Mouse (Mus musculus): Measurements from ENCODE around the gene Cd44.
A peak's percentile ranks its signal among the peaks of the same experiment; 100 is the strongest.

Gene Cd44

DNA sequence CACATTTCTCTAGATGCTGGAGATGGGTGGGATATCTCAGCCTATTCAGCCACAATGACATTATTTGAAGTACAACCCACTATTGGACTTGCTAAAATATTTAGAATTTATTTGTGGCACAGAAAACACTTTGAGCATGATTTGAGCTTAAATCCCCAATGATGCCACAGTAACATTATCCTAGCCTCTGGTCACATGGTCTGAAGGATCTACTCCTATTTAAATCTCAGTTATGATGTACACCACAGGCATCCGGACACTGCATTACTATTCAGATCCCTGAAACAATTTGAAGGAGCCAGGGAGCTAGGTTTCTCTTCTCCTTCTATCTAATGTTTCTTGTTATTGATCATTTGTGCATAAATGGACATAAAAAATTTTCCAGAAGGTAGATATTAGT lies 99.6 kb downstream of the Cd44 start:
- no peak for DNase-seq (ENCODE audit: low read depth, low spot score)
- Histone ChIP-seq H3K36me3 (ENCODE audit: control insufficient read depth, insufficient read depth, low read length, poor library complexity, severe bottlenecking) (no peaks in the 10 kb centered on the region), H3K27me3 (ENCODE audit: control insufficient read depth, insufficient read depth, low read length, poor library complexity, severe bottlenecking) (no peaks in the 10 kb centered on the region)

DNA sequence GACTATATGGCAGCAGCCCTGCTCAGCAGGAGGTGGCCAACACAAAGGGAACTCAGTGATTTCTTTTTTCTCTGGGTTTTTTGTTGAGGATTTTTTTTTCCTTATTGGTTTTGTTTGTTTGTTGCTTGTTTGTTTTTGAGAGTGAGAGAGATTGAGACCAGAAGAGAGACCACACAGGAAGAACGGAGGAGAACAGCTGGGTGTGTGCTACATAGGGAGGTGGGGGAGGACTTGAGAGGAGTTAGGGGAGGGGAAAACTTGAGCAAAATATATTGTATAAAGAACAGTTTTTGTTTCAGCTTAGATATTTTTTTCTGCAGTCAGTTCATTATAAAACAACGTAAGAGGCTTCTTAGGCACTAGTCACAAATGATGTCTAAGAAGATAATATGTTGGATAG lies 103.3 kb downstream of the Cd44 start:
- Histone ChIP-seq H3K27me3 (ENCODE audit: control insufficient read depth, insufficient read depth, low read length, poor library complexity, severe bottlenecking) (no peaks in the 10 kb centered on the region), H3K36me3 (ENCODE audit: control insufficient read depth, insufficient read depth, low read length, poor library complexity, severe bottlenecking) (no peaks in the 10 kb centered on the region)
- no peak for DNase-seq (ENCODE audit: low read depth, low spot score)

DNA sequence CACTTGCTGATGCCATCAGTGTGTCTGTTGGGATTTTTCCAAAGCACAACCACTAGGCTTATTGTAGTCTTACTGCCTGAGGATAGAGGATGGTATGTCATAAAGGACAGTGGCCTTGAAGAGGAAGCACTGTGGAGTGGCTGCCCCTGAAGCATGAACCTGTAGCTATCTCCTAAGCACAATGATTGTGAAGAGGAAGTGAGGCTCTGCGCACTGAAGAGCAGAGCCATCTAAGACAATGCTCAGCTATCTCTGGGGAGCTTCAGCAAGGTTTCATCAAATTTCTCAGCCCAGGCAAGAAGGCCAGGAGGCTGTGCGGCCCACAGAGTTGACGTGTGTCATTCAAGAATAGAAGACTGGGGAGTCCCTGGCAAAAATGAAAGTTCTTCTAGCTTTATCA lies 106.4 kb downstream of the Cd44 start:
- peak; percentile 89 for DNase-seq (ENCODE audit: low read depth, low spot score)
- no peaks in the 10 kb centered on the region for H3K36me3 ChIP-seq (ENCODE audit: control insufficient read depth, insufficient read depth, low read length, poor library complexity, severe bottlenecking)
- H3K27me3 ChIP-seq (ENCODE audit: control insufficient read depth, insufficient read depth, low read length, poor library complexity, severe bottlenecking), result no peaks in the 10 kb centered on the region

DNA sequence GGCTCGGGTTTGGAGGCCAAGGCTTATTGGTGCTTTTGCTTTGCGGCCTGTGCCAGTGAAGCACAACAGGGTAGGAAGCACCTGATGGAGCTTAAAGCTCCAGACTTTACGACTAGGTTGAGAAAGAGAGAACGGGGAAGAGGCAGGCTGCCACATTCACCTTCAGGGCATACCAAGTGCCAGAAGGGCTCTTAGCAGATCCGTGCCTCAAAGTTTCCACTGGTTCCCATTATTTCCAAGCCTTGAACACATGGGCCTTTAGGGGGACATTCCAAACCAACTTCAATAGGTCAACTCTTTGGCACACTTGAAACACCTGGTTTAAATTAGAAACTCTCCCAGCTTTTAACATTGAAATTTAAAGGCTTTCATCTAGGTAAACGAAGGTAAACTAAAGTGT lies 108.7 kb downstream of the Cd44 start:
- Histone ChIP-seq H3K27me3 (ENCODE audit: control insufficient read depth, insufficient read depth, low read length, poor library complexity, severe bottlenecking) (no peaks in the 10 kb centered on the region), H3K36me3 (ENCODE audit: control insufficient read depth, insufficient read depth, low read length, poor library complexity, severe bottlenecking) (no peaks in the 10 kb centered on the region)
- peak; percentile 27 for DNase-seq (ENCODE audit: low read depth, low spot score)

DNA sequence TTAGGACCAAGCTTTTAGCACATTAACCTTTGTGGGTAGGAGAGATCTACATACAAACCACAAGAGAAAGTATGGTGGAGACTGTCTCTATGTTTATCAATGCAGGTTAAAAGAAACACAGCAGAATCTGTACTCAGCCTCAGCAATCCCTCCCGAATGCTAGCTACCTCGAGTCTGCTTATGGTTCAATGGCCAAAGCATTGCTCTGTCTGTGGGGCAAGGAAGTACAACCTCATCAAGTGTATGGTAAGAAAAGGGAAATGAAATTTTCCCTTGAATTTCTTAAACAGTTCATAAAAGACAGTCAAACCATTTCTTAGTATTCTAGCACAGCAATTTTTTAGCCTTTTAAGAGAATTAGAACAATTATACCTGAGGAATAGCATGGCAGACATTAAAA lies 109.8 kb downstream of the Cd44 start:
- no peaks in the 10 kb centered on the region for H3K36me3 ChIP-seq (ENCODE audit: control insufficient read depth, insufficient read depth, low read length, poor library complexity, severe bottlenecking)
- no peaks in the 10 kb centered on the region for H3K27me3 ChIP-seq (ENCODE audit: control insufficient read depth, insufficient read depth, low read length, poor library complexity, severe bottlenecking)
- DNase-seq (ENCODE audit: low read depth, low spot score), result peak; percentile 61

DNA sequence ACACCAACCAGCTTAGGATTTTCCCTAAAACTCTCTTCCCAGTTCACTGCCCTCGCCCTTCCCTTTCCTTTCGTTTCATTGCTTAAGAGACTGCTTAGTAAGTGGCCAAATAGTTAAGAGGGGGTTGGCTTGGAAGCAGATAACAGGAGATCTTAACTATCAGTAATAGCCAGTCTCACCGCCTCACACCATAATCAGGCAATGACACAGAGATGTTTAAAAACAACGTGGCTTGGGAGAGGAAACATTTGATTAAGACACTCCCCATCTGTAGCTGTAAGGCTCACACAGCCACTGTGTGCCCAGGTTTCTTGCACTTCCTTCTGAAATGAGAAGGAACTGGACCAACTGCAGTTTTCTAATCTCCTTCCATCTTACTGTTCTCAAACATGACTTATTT lies 115.8 kb downstream of the Cd44 start:
- Histone ChIP-seq H3K27me3 (ENCODE audit: control insufficient read depth, insufficient read depth, low read length, poor library complexity, severe bottlenecking) (no peaks in the 10 kb centered on the region), H3K36me3 (ENCODE audit: control insufficient read depth, insufficient read depth, low read length, poor library complexity, severe bottlenecking) (no peaks in the 10 kb centered on the region; the same call in 1 of the 2 replicates)
- DNase-seq (ENCODE audit: low read depth, low spot score), result no peak

DNA sequence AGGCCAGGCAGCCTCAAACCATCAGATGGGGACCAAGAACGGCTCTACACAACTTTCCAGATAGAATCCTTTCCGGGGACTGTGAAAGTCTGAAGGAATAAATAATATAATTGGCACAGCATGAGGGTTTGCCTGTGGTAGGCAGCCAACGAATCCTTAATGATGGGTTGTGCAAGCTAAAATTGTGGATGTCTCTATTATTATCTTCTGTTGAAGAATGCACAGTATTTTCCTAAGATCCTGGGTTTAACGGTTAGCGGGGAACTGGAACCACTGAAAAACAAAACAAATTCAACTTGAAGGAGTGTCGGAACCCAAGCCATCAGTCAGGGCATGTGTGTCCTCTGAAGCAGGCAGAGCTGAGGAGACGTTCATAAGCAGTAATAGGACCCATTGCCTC lies 118.7 kb downstream of the Cd44 start:
- Histone ChIP-seq H3K36me3 (ENCODE audit: control insufficient read depth, insufficient read depth, low read length, poor library complexity, severe bottlenecking) (no peaks in the 10 kb centered on the region; the same call in 1 of the 2 replicates), H3K27me3 (ENCODE audit: control insufficient read depth, insufficient read depth, low read length, poor library complexity, severe bottlenecking) (no peaks in the 10 kb centered on the region)
- DNase-seq (ENCODE audit: low read depth, low spot score), result no peak

DNA sequence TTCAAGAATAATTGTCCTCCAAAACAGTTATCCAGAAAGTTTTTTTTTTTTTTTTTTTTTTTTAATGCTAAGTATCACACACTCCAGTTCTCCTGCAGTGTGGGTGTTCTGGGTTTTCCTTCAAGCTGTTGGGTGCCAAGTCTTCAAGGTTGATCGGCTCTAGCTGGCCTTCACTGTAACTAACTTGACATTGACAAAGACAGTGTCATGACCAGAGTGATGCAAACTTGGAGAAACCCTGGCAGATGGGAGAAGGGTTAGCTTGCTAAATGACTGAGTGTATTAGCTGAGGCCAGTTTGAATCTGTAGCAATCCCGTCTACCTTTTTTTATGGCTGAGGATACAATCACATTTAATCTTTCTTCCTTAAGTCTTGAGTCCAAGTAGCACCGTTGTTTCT lies 123.3 kb downstream of the Cd44 start:
- H3K27me3 ChIP-seq (ENCODE audit: control insufficient read depth, insufficient read depth, low read length, poor library complexity, severe bottlenecking), result no peaks in the 10 kb centered on the region
- no peak for DNase-seq (ENCODE audit: low read depth, low spot score)
- H3K36me3 ChIP-seq (ENCODE audit: control insufficient read depth, insufficient read depth, low read length, poor library complexity, severe bottlenecking), result no peaks in the 10 kb centered on the region; the same call in 1 of the 2 replicates

DNA sequence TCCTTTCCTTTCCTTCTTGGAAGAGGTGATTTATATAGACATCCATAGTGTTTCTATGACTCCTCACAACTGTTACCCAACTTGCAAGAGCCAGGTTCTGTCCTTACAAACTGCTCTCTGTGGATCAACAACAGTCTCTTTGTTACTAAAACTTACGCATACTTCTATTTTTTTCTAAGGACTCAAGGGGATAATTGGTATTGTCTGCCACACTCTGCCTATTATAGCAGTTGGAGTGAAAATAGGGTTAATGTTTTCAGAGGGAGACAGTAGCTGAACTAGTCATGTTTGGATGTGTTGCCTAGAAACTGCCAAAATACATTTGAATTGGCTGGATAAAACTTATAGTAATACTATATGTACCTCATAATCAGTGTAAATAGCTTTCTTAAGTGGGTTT lies 125.9 kb downstream of the Cd44 start:
- no peak for DNase-seq (ENCODE audit: low read depth, low spot score)
- Histone ChIP-seq H3K27me3 (ENCODE audit: control insufficient read depth, insufficient read depth, low read length, poor library complexity, severe bottlenecking) (no peaks in the 10 kb centered on the region), H3K36me3 (ENCODE audit: control insufficient read depth, insufficient read depth, low read length, poor library complexity, severe bottlenecking) (no peaks in the 10 kb centered on the region)

DNA sequence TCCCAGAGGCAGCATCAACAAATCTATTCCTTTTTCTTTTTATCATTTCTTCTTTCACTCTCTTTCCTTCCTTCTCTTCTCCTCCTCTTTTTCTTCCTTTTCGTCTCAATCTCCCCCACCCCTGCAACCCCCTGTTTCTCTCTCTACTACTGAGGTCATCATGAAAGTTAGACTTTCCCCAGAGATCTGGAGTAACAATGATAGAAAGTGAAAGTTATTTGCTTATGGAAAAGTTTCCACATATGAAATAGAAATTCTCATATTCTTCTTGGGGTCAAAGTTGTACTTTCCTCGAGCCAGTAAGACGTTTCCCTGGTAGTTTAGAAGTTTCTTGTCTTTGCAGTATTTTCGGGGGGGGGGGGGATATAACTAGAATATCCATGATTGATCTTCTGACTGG lies 126.8 kb downstream of the Cd44 start:
- Histone ChIP-seq H3K36me3 (ENCODE audit: control insufficient read depth, insufficient read depth, low read length, poor library complexity, severe bottlenecking) (no peaks in the 10 kb centered on the region), H3K27me3 (ENCODE audit: control insufficient read depth, insufficient read depth, low read length, poor library complexity, severe bottlenecking) (no peaks in the 10 kb centered on the region)
- no peak for DNase-seq (ENCODE audit: low read depth, low spot score)

DNA sequence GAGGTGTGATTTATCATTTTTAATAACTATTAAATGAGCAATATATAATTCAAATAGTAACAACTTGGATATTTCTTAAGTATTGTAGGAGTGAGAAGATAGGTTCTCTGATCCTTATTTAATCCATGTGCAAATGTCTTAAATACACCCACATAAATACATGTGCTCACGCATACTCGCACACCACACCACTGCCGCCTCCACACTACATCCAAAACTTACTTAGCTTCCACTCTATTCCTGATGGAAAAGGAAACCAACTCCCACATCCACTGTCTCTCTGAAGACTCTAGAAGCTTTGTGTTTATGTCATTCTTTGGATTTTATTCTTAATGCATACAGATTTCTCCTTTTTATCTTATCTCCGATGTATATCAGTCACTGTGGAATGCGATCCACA lies 129.2 kb downstream of the Cd44 start:
- no peaks in the 10 kb centered on the region for H3K27me3 ChIP-seq (ENCODE audit: control insufficient read depth, insufficient read depth, low read length, poor library complexity, severe bottlenecking)
- no peaks in the 10 kb centered on the region for H3K36me3 ChIP-seq (ENCODE audit: control insufficient read depth, insufficient read depth, low read length, poor library complexity, severe bottlenecking)
- DNase-seq (ENCODE audit: low read depth, low spot score), result no peak

DNA sequence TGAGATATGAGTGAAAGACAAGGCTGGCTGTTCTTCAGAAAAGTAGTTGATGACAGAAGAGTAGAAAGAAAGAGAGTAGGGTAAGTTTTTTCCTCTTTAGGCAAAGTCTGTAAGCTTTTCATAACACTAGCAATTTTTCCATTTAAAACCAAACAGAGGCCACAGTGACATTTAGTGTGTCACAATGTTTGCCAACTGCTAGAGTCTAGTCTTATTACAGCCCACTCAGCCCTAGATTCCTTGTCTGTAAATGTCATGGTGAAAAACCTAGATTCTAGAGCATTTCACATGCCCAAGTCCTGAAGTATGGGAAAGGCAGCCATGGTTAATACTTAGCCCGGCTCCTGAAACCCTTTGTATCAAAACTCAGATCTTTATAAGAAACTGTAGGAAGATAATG lies 130.2 kb downstream of the Cd44 start:
- Histone ChIP-seq H3K27me3 (ENCODE audit: control insufficient read depth, insufficient read depth, low read length, poor library complexity, severe bottlenecking) (no peaks in the 10 kb centered on the region), H3K36me3 (ENCODE audit: control insufficient read depth, insufficient read depth, low read length, poor library complexity, severe bottlenecking) (no peaks in the 10 kb centered on the region)
- DNase-seq (ENCODE audit: low read depth, low spot score), result no peak

DNA sequence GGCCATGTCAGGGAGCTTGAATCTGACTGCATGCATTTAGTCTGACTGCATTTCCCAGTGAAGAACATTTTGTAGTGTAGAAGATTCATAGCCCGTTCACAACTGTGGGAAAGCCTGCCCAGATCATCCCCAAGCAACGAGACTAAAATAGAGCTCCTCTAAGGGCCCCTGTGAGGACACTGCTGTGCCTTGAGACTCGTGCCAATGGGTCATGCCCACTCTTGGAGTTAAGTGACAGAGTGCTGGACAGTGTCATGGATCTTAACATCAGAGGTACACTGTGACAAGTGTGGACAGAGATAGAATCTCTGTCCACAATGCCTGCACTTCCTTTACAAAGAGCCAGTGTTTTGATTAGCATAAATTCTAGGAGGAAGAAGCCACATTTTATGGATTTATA lies 133.2 kb downstream of the Cd44 start:
- DNase-seq (ENCODE audit: low read depth, low spot score), result no peak
- Histone ChIP-seq H3K27me3 (ENCODE audit: control insufficient read depth, insufficient read depth, low read length, poor library complexity, severe bottlenecking) (no peaks in the 10 kb centered on the region), H3K36me3 (ENCODE audit: control insufficient read depth, insufficient read depth, low read length, poor library complexity, severe bottlenecking) (no peaks in the 10 kb centered on the region)

DNA sequence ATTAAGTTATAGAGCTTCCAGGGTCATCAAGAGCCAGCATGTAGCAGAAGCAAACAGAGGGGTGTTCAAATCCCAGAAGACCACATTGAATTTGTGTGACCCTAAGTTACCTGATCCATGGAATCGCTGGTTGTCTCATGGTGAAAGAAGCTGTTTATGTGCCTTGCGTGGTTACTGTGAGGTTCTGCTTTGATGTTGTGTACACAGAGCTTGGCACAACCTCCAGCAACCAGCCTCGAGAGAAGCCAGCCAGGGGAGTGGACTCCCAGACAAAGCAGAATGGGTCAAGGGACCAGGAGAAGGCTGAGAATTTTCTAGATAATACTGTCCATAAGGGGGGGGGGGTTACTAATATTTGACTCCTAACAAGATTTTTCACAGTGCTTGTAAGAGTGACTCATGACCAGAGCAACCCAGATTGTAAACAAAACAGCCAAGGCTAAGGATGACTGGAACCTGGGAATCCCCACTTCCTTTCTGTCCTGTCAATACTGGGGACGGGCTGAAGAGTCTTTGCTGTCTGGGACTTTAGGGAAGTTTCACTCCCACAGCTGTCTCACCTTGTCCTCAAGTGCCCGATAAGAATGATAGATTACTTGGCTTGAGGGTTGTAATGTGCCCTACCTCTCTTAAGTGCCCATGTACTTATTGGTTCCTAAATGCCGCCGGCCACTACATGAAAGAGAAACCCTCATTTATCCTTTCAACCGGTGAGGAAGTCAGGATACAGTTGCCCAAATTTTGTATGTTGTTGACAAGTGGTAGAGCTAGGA lies 136.7 kb downstream of the Cd44 start:
- H3K36me3 ChIP-seq (ENCODE audit: control insufficient read depth, insufficient read depth, low read length, poor library complexity, severe bottlenecking), result no peaks in the 10 kb centered on the region
- no peaks in the 10 kb centered on the region for H3K27me3 ChIP-seq (ENCODE audit: control insufficient read depth, insufficient read depth, low read length, poor library complexity, severe bottlenecking)
- DNase-seq (ENCODE audit: low read depth, low spot score), result no peak

DNA sequence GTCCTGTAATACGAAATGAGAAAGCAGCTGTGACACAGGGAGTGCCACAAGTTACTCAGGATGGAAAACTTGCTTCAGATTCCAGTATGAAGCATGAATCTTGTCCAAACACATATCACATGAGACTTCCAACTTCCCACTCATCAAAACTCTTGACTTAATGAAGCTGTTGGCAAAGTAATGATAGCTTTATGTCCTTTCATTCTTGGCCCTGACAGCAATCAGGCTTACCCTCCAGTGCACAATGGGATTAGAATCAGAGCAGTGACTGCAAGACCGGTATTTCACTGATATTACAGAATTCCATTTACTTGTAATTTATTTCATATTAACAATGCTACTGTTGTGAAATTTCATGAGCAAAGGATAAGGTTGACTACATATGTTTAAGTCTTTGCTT lies 137.5 kb downstream of the Cd44 start:
- Histone ChIP-seq H3K27me3 (ENCODE audit: control insufficient read depth, insufficient read depth, low read length, poor library complexity, severe bottlenecking) (no peaks in the 10 kb centered on the region), H3K36me3 (ENCODE audit: control insufficient read depth, insufficient read depth, low read length, poor library complexity, severe bottlenecking) (no peaks in the 10 kb centered on the region)
- no peak for DNase-seq (ENCODE audit: low read depth, low spot score)

DNA sequence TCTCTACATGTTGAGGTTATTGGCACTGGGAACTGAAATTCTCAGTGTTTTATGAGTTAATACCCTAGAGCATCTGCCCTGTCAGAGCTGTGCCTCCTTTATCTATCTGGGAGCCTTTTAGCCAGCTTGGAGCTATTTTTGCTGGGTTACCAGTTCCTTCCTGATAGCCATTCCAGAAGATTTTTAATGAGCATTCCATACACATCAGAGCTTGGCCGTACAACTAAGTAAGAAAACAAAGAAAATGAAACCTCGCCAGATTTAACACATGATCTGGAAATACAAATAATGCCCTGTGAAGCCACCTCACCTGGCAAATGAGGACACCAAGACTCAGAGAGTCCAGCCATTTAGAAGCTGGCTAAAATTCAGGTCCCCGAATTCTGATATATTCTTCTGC lies 138.3 kb downstream of the Cd44 start:
- DNase-seq (ENCODE audit: low read depth, low spot score), result no peak
- Histone ChIP-seq H3K27me3 (ENCODE audit: control insufficient read depth, insufficient read depth, low read length, poor library complexity, severe bottlenecking) (no peaks in the 10 kb centered on the region), H3K36me3 (ENCODE audit: control insufficient read depth, insufficient read depth, low read length, poor library complexity, severe bottlenecking) (no peaks in the 10 kb centered on the region)

Measured in splenic B cell, adult 2 months (primary cell).